Mouse (Mus musculus) brain, embryonic 18.5 days (tissue): Measurements from ENCODE around the gene Ptgfr.

Source experiments
- DNase-seq: peaks from one replicate; pipeline ENCODE4 v3.0.0-alpha.2; 2012; ENCODE audit warnings: low read depth, low spot score

Gene Ptgfr

GRCm38 (mm10) chr3:151836871-151837680 is at the start of gene Ptgfr:
Gene Ptgfr (minus strand): TSS chr3:151837630.
- no peak for DNase-seq

DNA sequence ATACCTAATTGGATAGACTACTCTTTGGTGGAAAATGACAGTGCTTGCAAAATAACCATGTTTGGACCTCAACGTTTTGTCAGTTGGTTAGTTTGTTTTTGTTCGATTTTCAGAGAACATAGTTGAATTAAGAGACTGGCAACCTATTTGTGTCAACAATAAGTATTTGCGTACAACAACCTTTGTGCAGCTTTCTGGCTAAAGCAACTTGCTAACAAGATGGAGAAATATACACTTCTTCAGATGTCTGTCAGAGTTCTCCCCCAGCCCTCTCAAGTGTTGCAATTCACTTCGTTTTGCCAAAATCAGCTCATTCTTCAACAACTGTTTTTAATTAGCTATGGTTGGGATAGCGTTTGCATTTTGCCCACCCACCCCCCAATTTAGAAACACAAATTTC is 46.5 kb upstream of the Ptgfr start:
- no peak for DNase-seq

DNA sequence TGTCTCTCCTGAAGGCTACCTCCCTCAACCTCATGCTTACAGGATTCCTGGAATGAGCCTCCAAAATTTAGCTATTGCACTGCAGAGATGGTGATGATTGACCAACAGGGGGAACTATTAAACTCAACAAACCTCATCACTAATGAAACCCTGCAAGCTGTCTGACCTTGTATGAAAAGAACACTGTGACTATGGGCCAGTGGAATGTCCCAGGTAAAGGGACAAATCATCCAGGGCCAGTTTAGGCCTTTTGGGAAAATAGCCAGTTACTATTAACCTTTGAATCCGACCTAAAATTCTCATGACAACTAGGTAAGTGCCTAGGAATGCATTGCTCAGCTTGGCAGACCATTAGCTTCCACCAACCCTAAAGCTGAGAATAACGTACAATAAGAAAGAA is 42.6 kb upstream of the Ptgfr start:
- DNase-seq, result no peak

DNA sequence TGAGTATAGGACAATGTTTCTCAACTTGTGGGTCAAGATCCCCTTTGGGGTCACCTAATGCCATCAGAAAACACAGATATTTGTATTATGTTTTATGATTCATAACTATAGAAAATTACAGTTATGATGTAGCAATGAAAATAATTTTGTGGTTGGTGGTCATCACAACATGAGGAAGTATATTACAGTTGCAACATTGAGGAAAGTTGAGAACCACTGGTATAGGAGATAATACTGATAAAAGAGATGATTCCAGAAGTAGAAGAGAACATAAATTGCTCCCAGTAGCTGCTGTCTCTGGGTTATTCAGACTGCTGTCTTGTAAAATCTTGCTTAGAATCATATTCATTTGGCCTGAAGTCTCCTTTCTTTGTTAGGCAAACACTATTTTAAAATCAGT is 31.5 kb upstream of the Ptgfr start:
- DNase-seq, result no peak

GRCm38 (mm10) chr3:151851344-151851743 is 13.9 kb upstream of the Ptgfr start:
- no peak for DNase-seq

- DNase-seq, result no peak
Observed at GRCm38 (mm10) chr3:151850621-151851020, 13.2 kb upstream of the Ptgfr start.

DNA sequence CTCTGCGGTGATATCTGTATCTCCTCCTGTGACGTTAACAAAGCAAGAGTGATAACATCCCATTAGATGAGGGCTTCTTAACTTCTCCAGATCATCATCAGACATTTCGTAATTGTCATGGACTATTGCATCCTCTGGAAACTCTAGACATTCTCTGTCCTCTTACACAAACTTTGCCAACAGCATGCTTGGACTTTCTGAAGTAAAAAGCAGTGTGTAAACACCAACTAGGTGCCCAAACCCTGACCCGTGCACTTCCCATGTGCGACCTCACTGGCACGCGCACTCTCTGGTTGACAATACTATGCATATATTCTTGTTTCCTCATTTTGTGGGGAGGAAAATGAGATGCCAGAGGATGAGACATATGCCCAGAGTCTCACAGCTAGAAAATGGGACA is 8.9 kb upstream of the Ptgfr start:
- no peak for DNase-seq

GRCm38 (mm10) chr3:151844361-151845154 is 7.1 kb upstream of the Ptgfr start:
- no peak for DNase-seq

DNA sequence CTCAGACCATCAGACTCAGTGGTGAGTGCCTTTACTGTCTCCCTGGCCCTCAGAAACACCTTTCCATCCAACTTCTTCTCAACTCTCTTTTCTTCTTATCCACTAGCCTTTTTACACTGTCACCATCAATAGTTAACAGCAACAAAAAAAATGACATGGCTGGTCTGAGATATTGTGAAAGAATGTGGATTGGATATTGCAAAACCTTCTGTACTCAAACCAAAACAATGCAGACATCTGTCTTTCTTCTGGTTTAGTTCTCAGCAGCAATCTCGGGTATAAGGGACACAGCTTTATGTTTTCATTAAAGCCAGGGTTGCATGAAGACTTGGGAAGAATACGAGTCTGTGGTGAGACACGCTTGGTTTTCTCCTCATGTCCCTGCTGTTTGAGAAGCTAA is 3.3 kb upstream of the Ptgfr start:
- DNase-seq, result no peak

GRCm38 (mm10) chr3:151838372-151838771 is 942 bp upstream of the Ptgfr start:
- no peak for DNase-seq

- no peak for DNase-seq
Observed at GRCm38 (mm10) chr3:151837749-151838148, 319 bp upstream of the Ptgfr start.

DNA sequence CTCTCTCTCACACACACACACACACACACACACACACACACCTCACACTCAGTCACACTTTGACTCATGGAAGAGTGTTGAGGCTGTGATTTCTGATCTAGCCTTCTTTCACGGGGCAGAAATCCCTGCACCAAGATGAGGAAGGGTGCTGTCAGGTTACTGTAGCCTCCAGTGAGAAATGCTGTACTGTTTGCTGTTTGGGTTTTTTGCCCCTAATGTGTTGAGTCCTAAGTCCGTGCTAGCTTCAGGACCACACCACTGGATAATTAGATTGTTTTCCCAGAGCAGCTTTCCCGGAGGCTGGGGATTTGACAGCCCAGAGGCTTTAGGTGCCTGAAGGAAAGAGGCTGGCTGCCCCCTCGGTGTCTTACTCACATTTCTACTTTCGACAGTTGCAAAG is 979 bp downstream of the Ptgfr start:
- no peak for DNase-seq

- DNase-seq, result no peak
Observed at GRCm38 (mm10) chr3:151835831-151836230, 1.6 kb downstream of the Ptgfr start.

- no peak for DNase-seq
Observed at GRCm38 (mm10) chr3:151827950-151828610, 9.3 kb downstream of the Ptgfr start.

- DNase-seq, result no peak
Observed at GRCm38 (mm10) chr3:151819811-151820210, 17.6 kb downstream of the Ptgfr start.

- DNase-seq, result no peak
Observed at GRCm38 (mm10) chr3:151818265-151818664, 19.2 kb downstream of the Ptgfr start.

DNA sequence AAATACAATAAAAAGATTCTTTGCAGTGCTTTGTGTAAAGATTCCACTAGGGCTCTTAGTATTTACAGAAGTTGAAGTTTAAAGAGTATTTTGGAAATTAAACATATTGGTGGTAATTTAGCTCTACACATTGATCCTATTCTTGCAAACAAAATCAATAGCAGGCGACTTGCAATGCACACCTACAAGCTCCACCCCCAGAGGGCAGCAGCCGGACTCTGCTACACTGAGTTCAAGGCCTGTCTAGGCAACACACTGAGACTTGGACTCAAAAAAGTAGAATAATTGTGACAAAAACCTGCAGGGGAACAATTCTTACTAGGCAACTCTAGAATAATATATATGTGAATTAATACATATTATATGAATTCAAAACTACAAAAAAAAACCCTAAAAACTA is 28.8 kb downstream of the Ptgfr start:
- DNase-seq, result no peak

GRCm38 (mm10) chr3:151788622-151789021 is 48.8 kb downstream of the Ptgfr start:
- peak; percentile 26 for DNase-seq

- DNase-seq, result no peak
Observed at GRCm38 (mm10) chr3:151775089-151775488, 62.3 kb downstream of the Ptgfr start.

DNA sequence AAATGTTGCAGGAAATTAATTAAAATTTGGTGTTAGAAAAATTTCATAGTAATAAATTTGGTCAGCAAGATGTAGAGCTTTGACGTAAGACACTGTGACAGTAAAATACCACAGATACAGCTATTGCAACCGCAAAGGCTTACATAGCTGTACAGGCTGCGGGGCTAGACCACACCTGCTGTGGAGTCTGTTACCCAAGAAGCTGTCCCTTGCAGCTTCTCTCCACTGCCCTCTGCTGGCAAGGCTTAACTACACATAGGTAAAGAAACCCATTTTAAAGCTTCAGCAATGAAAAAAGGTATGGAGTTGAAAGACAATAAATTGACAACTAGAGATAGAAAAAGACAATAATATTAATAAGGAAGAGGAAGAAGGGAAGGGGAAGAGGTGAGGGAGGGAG is 66.4 kb downstream of the Ptgfr start:
- DNase-seq, result no peak

DNA sequence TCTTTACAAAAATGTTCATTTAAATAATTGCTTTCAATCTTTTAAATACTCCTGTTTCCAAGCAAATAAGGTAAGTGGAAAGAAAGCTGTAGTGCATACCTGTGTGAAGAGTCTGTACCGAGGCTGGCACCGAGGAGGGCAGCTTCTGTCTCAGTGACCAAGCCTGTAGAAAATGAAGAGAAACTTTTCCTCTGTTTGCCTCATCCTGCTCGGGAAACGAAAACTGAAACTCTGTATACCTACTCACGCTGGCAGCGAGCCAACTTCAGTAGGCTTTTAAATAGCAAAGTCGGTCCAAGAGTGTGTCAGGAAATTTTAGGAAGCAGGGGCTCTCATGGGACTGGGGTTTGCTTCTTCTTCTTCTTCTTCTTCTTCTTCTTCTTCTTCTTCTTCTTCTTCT is 87.7 kb downstream of the Ptgfr start, which contains the start of gene Ifi44:
TSS of gene Ifi44 (minus strand) at position 224 of the 400 bp plus-strand sequence.
- DNase-seq, result no peak

DNA sequence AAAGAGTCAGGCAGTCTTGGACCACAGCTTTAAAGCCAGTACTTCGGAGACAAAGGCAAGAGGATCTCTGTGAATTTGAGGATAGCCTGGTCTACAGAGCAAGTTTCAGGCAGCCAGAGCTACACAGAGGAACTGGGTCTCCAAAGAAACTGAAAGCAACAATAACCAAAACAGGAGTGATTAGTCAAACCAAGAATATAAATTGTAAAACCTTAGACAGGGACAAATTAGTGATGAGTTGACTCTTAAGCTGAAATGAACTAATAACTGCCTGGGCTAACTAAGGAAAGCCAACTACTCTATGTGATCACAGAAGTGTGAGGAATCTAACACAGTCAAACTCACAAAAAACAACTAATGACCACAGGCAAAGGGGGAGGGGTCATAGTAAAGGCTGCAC is 88.9 kb downstream of the Ptgfr start:
- no peak for DNase-seq
